Mouse (Mus musculus): ENCODE results near the gene Mrpl35.

DNA sequence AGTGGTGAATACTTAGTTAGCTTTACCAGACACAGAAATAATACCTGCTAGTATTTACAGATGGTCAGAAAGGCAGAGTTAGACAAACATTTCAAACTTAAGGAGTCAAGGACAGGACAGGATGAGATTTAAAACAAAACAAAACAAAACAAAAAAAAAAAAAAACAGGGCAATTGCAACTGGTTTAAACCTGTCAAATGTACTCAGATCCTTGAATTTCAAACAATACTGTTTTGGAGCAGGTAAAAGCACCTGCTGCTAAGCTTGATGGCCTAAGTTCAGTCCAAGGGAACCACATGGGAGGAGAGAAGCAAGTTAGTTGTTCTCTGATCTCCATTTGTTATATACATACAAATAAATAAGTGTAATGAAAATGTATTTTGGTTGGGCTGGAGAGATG, 13.0 kb upstream of the Mrpl35 start:
- no peak for TF ChIP-seq CTCF (IDR thresholded peaks at IDR 0.05; ENCODE audit: low read depth)
- no peak for TF ChIP-seq EP300 (optimal IDR thresholded peaks at IDR 0.05)
